In the genomic region with DNA sequence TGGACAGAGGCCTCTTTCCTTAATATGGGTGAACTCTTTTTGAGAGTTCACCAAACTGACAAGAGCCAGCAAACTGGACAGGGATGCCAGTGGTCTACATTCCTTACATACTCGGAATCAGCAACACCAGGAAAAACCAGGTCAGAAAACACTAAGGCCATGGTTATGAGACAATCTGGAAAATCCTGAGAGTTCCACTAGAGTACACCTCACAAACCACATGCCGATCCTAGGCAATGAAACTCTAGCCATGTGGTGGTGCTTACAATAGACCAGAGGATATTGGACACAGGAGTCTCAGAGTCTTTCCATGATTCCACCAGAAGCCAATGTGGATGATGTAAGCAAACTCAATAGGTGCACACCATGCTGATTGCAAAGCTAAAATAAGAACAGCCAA, we compare ENCODE assay signal across 22 mouse cellular contexts. TPM values are rescaled to one million over a fixed set of nuclear protein-coding genes. Genes with fewer than 3 reads are reported as not detected.
DNase-seq lines count a peak whose midpoint lies in the region; TF ChIP-seq lines count a peak whose summit lies in the region.
"Had no signal": no experiment of that assay in that cellular context is flagged by ENCODE, and none has a peak within 500 bp of the region (broad histone marks: within the 10 kb centered on the region; RNA-seq: fewer than 3 reads in every experiment).

No protein-coding gene starts in this region.

- H3K27me3 ChIP-seq in myocyte (ENCODE audit: control insufficient read depth, insufficient read depth, insufficient read length) = no peaks in the 10 kb centered on the region
- H3K27me3 ChIP-seq: CH12.LX; embryonic facial prominence, embryonic 13.5 days; embryonic facial prominence, embryonic 15.5 days; forebrain, embryonic 13.5 days; forebrain, embryonic 15.5 days had no signal

- H3K4me2 ChIP-seq in myocyte (ENCODE audit: low read depth) = no peak overlapping the region
- H3K4me2 ChIP-seq: embryonic facial prominence, embryonic 13.5 days; embryonic facial prominence, embryonic 15.5 days; forebrain, embryonic 13.5 days; forebrain, embryonic 15.5 days had no signal

- no peaks in the 10 kb centered on the region for H3K79me2 ChIP-seq in myocyte (ENCODE audit: control insufficient read depth, insufficient read depth)

- H3K36me3 ChIP-seq in myocyte (ENCODE audit: control insufficient read depth, insufficient read depth) = no peaks in the 10 kb centered on the region
- H3K36me3 ChIP-seq: embryonic facial prominence, embryonic 13.5 days; embryonic facial prominence, embryonic 15.5 days; forebrain, embryonic 15.5 days; G1E had no signal

- no peak for TF ChIP-seq POLR2A in myocyte (IDR thresholded peaks at IDR 0.05; ENCODE audit: insufficient read length, low read depth)

- H3ac ChIP-seq in myocyte (ENCODE audit: control insufficient read depth, insufficient read length) = no peak overlapping the region

- peak; percentile 23 for DNase-seq in 3T3-L1 (ENCODE audit: low read depth, low spot score)
- DNase-seq in Muller cell, postnatal 12 days (ENCODE audit: inconsistent ontology term) = peak; percentile 90
- DNase-seq in cerebellum, adult 11-12 months = no peak
- DNase-seq in urinary bladder, postnatal 10 days (ENCODE audit: low spot score) = no peak
- DNase-seq: adrenal gland, adult 8-10 months; adrenal gland, postnatal 14 days; adrenal gland, postnatal 36 days; B cell, adult 2 months; cerebellum, adult 18-20 months; cerebellum, adult 8-10 months; cerebellum, adult 9-11 months; cerebellum, postnatal 14 days; cerebellum, postnatal 36 days; embryo, embryonic 11 days had no signal

- H3K4me3 ChIP-seq in myocyte = no peak overlapping the region
- H3K4me3 ChIP-seq: embryonic facial prominence, embryonic 13.5 days; embryonic facial prominence, embryonic 15.5 days; erythroblast, embryonic 14.5 days; forebrain, embryonic 13.5 days; forebrain, embryonic 15.5 days had no signal

TF ChIP-seq in myocyte, 11 proteins besides CTCF, POLR2A, EP300 and RAD21:
- TF ChIP-seq CEBPB (IDR thresholded peaks at IDR 0.05; ENCODE audit: insufficient read depth, poor library complexity, severe bottlenecking) = peak; percentile 42; the same call in 1 of the 2 replicates
- no peak for TF ChIP-seq SRF (IDR thresholded peaks at IDR 0.05; ENCODE audit: control insufficient read depth, insufficient read length, low read depth)

RNA-seq across cellular contexts. Expression of gene Tnfsf11, which starts 39.9 kb away (rescaled TPM):
- polyA plus RNA-seq in myocyte (2012; fragmentation: generic; extraction: Trizol) = 0.18 TPM
- polyA plus RNA-seq: erythroblast, embryonic 14.5 days; forebrain, embryonic 15.5 days; G1E had no signal

Comparison
In these comparisons a context has a peak if more than half of its experiments do, and no peak if none do; other contexts are left out.
1. DNase-seq: peak in 3T3-L1 (single experiment) and Muller cell, postnatal 12 days (single experiment); none in cerebellum, adult 11-12 months (single experiment) and urinary bladder, postnatal 10 days (single experiment).